Comparison of ENCODE assay signal across 24 mouse cellular contexts in the genomic region with DNA sequence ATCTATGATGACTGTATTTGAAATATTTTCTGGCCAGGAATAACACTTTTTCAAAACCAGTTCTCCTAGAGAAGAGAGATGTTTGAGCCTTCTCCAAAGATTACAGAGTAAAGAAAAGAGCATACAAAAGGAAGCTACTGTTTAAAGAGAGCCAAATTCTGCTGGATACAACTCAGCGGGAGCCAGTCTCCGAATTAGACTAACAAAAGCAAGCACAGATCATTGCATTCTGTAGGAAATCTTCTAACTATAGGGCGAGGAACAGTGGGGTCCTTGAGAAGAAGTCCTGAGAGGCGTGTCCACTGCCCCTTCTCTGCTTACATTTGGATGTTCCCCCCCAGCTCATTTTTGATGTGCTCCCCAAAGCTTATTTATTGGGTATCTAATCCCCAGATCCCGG.
"Had no signal": no experiment of that assay in that cellular context is flagged by ENCODE, and none has a peak within 500 bp of the region (broad histone marks: within the 10 kb centered on the region; RNA-seq: fewer than 3 reads in every experiment).

No protein-coding gene starts in this region.

- H3K27ac ChIP-seq: heart, embryonic 10.5 days; hindbrain, embryonic 13.5 days; hindbrain, embryonic 15.5 days; hindbrain, postnatal 0 days; kidney, embryonic 15.5 days; kidney, postnatal 0 days; left cerebral cortex, adult 2 months; limb, embryonic 10.5 days; limb, embryonic 12.5 days; liver, embryonic 13.5 days; liver, embryonic 15.5 days had no signal

- H3K9ac ChIP-seq: heart, embryonic 13.5 days; heart, embryonic 15.5 days; hindbrain, embryonic 13.5 days; hindbrain, embryonic 15.5 days; kidney, embryonic 15.5 days; limb, embryonic 12.5 days; liver, embryonic 13.5 days; liver, embryonic 15.5 days had no signal

- DNase-seq: gastrocnemius, postnatal 14 days; gastrocnemius, postnatal 36 days; heart, adult 18-20 months; heart, postnatal 14 days; heart, postnatal 36 days; kidney, adult 11 months; kidney, adult 2 months; kidney, adult 9 months; kidney, postnatal 14 days; kidney, postnatal 36 days; liver; liver, embryonic 13.5 days had no signal

- H3K4me3 ChIP-seq: heart, embryonic 10.5 days; heart, embryonic 13.5 days; heart, embryonic 15.5 days; hindbrain, embryonic 13.5 days; hindbrain, embryonic 15.5 days; kidney, embryonic 15.5 days; left cerebral cortex, adult 2 months; limb, embryonic 10.5 days; limb, embryonic 12.5 days; liver, embryonic 13.5 days; liver, embryonic 15.5 days had no signal

- H3K4me1 ChIP-seq: hindbrain, embryonic 13.5 days; hindbrain, embryonic 15.5 days; kidney, embryonic 15.5 days; limb, embryonic 12.5 days; liver, embryonic 13.5 days; liver, embryonic 15.5 days had no signal

- H3K9me3 ChIP-seq: heart, embryonic 10.5 days; heart, embryonic 13.5 days; heart, embryonic 15.5 days; hindbrain, embryonic 13.5 days; hindbrain, embryonic 15.5 days; kidney, embryonic 15.5 days; limb, embryonic 10.5 days; limb, embryonic 12.5 days; liver, embryonic 13.5 days; liver, embryonic 15.5 days had no signal

- H3K36me3 ChIP-seq: heart, embryonic 10.5 days; heart, embryonic 13.5 days; heart, embryonic 15.5 days; hindbrain, embryonic 13.5 days; hindbrain, embryonic 15.5 days; kidney, embryonic 15.5 days; limb, embryonic 10.5 days; limb, embryonic 12.5 days; liver, embryonic 13.5 days; liver, embryonic 15.5 days had no signal
